In genomic region chr7:141462333-141462821, GRCm38 (mm10) we compare ENCODE assay signal across 9 mouse cellular contexts. TPM values are rescaled to one million over a fixed set of nuclear protein-coding genes. Genes with fewer than 3 reads are reported as not detected.
DNase-seq lines count a peak whose midpoint lies in the region; ATAC-seq and TF ChIP-seq lines count a peak whose summit lies in the region.
"Had no signal": no experiment of that assay in that cellular context is flagged by ENCODE, and none has a peak within 500 bp of the region (broad histone marks: within the 10 kb centered on the region; RNA-seq: fewer than 3 reads in every experiment).

No protein-coding gene starts in this region.

- H3K27me3 ChIP-seq in cerebellum, adult 2 months (ENCODE audit: control insufficient read depth, insufficient read depth, low read length): no peaks in the 10 kb centered on the region
- peaks cover 91% of the 10 kb centered on the region for H3K27me3 ChIP-seq in hindbrain, embryonic 12.5 days
- H3K27me3 ChIP-seq in limb, embryonic 14.5 days (ENCODE audit: control insufficient read depth, insufficient read depth, low read length): peaks cover 46% of the 10 kb centered on the region
- H3K27me3 ChIP-seq in midbrain, postnatal 0 days (ENCODE audit: insufficient read depth, low read length): peaks cover 51% of the 10 kb centered on the region
- H3K27me3 ChIP-seq: CH12.LX had no signal

- no peak for DNase-seq in cerebellum, adult 2 months
- DNase-seq in limb, embryonic 14.5 days (ENCODE audit: low spot score): no peak
- no peak for DNase-seq in midbrain, postnatal 0 days (ENCODE audit: low spot score)

- no peak for ATAC-seq in cerebellum, adult (ENCODE audit: insufficient number of reproducible peaks, low FRiP score, low TSS enrichment)
- ATAC-seq in hindbrain, embryonic 12.5 days (ENCODE audit: low FRiP score): no peak
- ATAC-seq in limb, embryonic 14.5 days (ENCODE audit: low FRiP score, low read depth): no peak
- no peak for ATAC-seq in midbrain, postnatal 0 days (ENCODE audit: low FRiP score)
- no peak for ATAC-seq in CD4-positive, CD25-positive, alpha-beta regulatory T cell, adult 4 months
- ATAC-seq in activated CD4-positive, CD25-positive, alpha-beta regulatory T cell, adult 4 months: no peak

- H3K4me3 ChIP-seq in cerebellum, adult 2 months (replicated peaks; ENCODE audit: insufficient read depth, low read depth, low read length): peak overlapping the region; percentile 32
- peak overlapping the region; percentile 26 for H3K4me3 ChIP-seq in bone marrow, adult 2 months (replicated peaks; ENCODE audit: control insufficient read depth, low read depth, low read length)
- peak overlapping the region; percentile 35; the same call in 1 of the 2 replicates for H3K4me3 ChIP-seq in hindbrain, embryonic 12.5 days
- H3K4me3 ChIP-seq in limb, embryonic 14.5 days (replicated peaks; ENCODE audit: low read length): peak overlapping the region; percentile 36
- peak overlapping the region; percentile 42 for H3K4me3 ChIP-seq in midbrain, postnatal 0 days (ENCODE audit: low read depth, low read length)

- H3K9ac ChIP-seq in hindbrain, embryonic 12.5 days: peak overlapping the region; percentile 54; the same call in 1 of the 2 replicates
- H3K9ac ChIP-seq in limb, embryonic 14.5 days (ENCODE audit: low read depth, low read length, severe bottlenecking): no peak overlapping the region
- no peak overlapping the region for H3K9ac ChIP-seq in midbrain, postnatal 0 days (replicated peaks; ENCODE audit: low read length, poor library complexity, severe bottlenecking)

- H3K36me3 ChIP-seq in hindbrain, embryonic 12.5 days: peaks cover 4% of the 10 kb centered on the region; the same call in 1 of the 2 replicates
- peaks cover 7% of the 10 kb centered on the region for H3K36me3 ChIP-seq in limb, embryonic 14.5 days (ENCODE audit: control insufficient read depth, insufficient read depth, low read length)
- H3K36me3 ChIP-seq in midbrain, postnatal 0 days (ENCODE audit: insufficient read depth, low read length): peaks cover 28% of the 10 kb centered on the region

- peak overlapping the region; percentile 59; the same call in 1 of the 2 replicates for H3K4me2 ChIP-seq in hindbrain, embryonic 12.5 days (replicated peaks)
- no peak overlapping the region; the same call in 1 of the 2 replicates for H3K4me2 ChIP-seq in limb, embryonic 14.5 days (replicated peaks; ENCODE audit: low read depth, low read length, severe bottlenecking)
- peak overlapping the region; percentile 80 for H3K4me2 ChIP-seq in midbrain, postnatal 0 days (ENCODE audit: low read depth, low read length, poor library complexity, severe bottlenecking)

- no peak for TF ChIP-seq CTCF in cerebellum, adult 2 months (IDR thresholded peaks at IDR 0.05; ENCODE audit: borderline replicate concordance, insufficient read depth, low read depth, low read length)
- TF ChIP-seq CTCF in bone marrow, adult 2 months (IDR thresholded peaks at IDR 0.05; ENCODE audit: control insufficient read depth, insufficient read depth, low read length): no peak
- TF ChIP-seq CTCF in midbrain, postnatal 0 days (IDR thresholded peaks at IDR 0.05): no peak

- WGBS in cerebellum, adult 2 months: 37% methylated on average over 5 of the region's 5 CpGs
- WGBS in bone marrow, adult 2 months: 34% methylated on average over 5 of the region's 5 CpGs
- 21% methylated on average over 5 of the region's 5 CpGs for WGBS in hindbrain, embryonic 12.5 days
- 11% methylated on average over 5 of the region's 5 CpGs for WGBS in limb, embryonic 14.5 days
- WGBS in midbrain, postnatal 0 days: 22% methylated on average over 5 of the region's 5 CpGs

- H3K4me1 ChIP-seq in cerebellum, adult 2 months (ENCODE audit: control insufficient read depth, insufficient read depth, low read length): peaks cover 50% of the 10 kb centered on the region
- peaks cover 3% of the 10 kb centered on the region for H3K4me1 ChIP-seq in bone marrow, adult 2 months (ENCODE audit: control insufficient read depth, insufficient read depth, low read length)
- peaks cover 28% of the 10 kb centered on the region for H3K4me1 ChIP-seq in hindbrain, embryonic 12.5 days
- peaks cover 31% of the 10 kb centered on the region for H3K4me1 ChIP-seq in limb, embryonic 14.5 days (ENCODE audit: control insufficient read depth, insufficient read depth, low read length)
- peaks cover 12% of the 10 kb centered on the region; the same call in 1 of the 2 replicates for H3K4me1 ChIP-seq in midbrain, postnatal 0 days (ENCODE audit: insufficient read depth, low read length)

- H3K9me3 ChIP-seq in hindbrain, embryonic 12.5 days (replicated peaks): no peaks in the 10 kb centered on the region
- no peaks in the 10 kb centered on the region for H3K9me3 ChIP-seq in limb, embryonic 14.5 days (ENCODE audit: control insufficient read depth, low read length)
- H3K9me3 ChIP-seq in midbrain, postnatal 0 days (ENCODE audit: low read length): no peaks in the 10 kb centered on the region

- TF ChIP-seq POLR2A in cerebellum, adult 2 months (IDR thresholded peaks at IDR 0.05; ENCODE audit: borderline replicate concordance, insufficient read depth, low read length): no peak
- TF ChIP-seq POLR2A in bone marrow, adult 2 months (IDR thresholded peaks at IDR 0.05; ENCODE audit: borderline replicate concordance, control insufficient read depth, low read depth, low read length): no peak
- no peak for TF ChIP-seq POLR2A in limb, embryonic 14.5 days (IDR thresholded peaks at IDR 0.05; ENCODE audit: borderline replicate concordance, extremely low read depth, insufficient read depth, insufficient read length)

- H3K27ac ChIP-seq in cerebellum, adult 2 months (ENCODE audit: insufficient read depth, low read length): no peak overlapping the region
- H3K27ac ChIP-seq in bone marrow, adult 2 months (ENCODE audit: control insufficient read depth, insufficient read depth, low read depth, low read length, poor library complexity): no peak overlapping the region
- H3K27ac ChIP-seq in hindbrain, embryonic 12.5 days: no peak overlapping the region
- H3K27ac ChIP-seq in limb, embryonic 14.5 days (replicated peaks; ENCODE audit: low read depth, low read length): no peak overlapping the region
- H3K27ac ChIP-seq in midbrain, postnatal 0 days (ENCODE audit: low read depth, low read length): no peak overlapping the region

RNA-seq across cellular contexts. Expression of gene Cracr2b, which starts 1.5 kb away (rescaled TPM):
- polyA plus RNA-seq in cerebellum, adult 2 months (2012; rRNA removed): 8.3 and 10.1 TPM in 2 replicates
- polyA plus RNA-seq in bone marrow, adult 2 months (2011; ENCODE audit: insufficient read depth, insufficient read length, low replicate concordance, missing spikeins): 12.4 and 20.7 TPM in 2 replicates
- polyA plus RNA-seq in hindbrain, embryonic 12.5 days (2016; fragmentation: Nextera tagmentation; extraction: Ambion mirVana): 7.7 and 8.9 TPM in 2 replicates
- polyA plus RNA-seq in limb, embryonic 14.5 days (2012; rRNA removed): 11.9 and 12.1 TPM in 2 replicates
- polyA plus RNA-seq in limb, embryonic 14.5 days (2014; fragmentation: Nextera tagmentation; extraction: Ambion mirVana): 8.3 and 8.8 TPM in 2 replicates
- total RNA-seq in midbrain, postnatal 0 days (2014; rRNA removed): 4.0 and 5.3 TPM in 2 replicates
- polyA plus RNA-seq in midbrain, postnatal 0 days (2015; fragmentation: Nextera tagmentation; extraction: Ambion mirVana): 5.3 and 5.9 TPM in 2 replicates
- not detected for polyA plus RNA-seq in CD4-positive, CD25-positive, alpha-beta regulatory T cell, adult 4 months (2017; shearing (Covaris generic))
- polyA plus RNA-seq in activated CD4-positive, CD25-positive, alpha-beta regulatory T cell, adult 4 months (2017; shearing (Covaris generic)): not detected
- total RNA-seq: CH12.LX had no signal

RNA-seq across cellular contexts. Expression of gene Cd151, which starts 4.8 kb away (rescaled TPM):
- polyA plus RNA-seq in cerebellum, adult 2 months (2012; rRNA removed): 68.7 and 73.9 TPM in 2 replicates
- polyA plus RNA-seq in bone marrow, adult 2 months (2011; ENCODE audit: insufficient read depth, insufficient read length, low replicate concordance, missing spikeins): 22.5 and 34.2 TPM in 2 replicates
- polyA plus RNA-seq in hindbrain, embryonic 12.5 days (2016; fragmentation: Nextera tagmentation; extraction: Ambion mirVana): 14.4 and 17.3 TPM in 2 replicates
- polyA plus RNA-seq in limb, embryonic 14.5 days (2012; rRNA removed): 100 and 125 TPM in 2 replicates
- polyA plus RNA-seq in limb, embryonic 14.5 days (2014; fragmentation: Nextera tagmentation; extraction: Ambion mirVana): 44.2 and 44.4 TPM in 2 replicates
- total RNA-seq in midbrain, postnatal 0 days (2014; rRNA removed): 46.4 and 52.9 TPM in 2 replicates
- 13.6 and 15.0 TPM in 2 replicates for polyA plus RNA-seq in midbrain, postnatal 0 days (2015; fragmentation: Nextera tagmentation; extraction: Ambion mirVana)
- 10 to 100 TPM in 1 of 2 experiments, 1 to 10 TPM in 1; 7.8 to 12.0 TPM for polyA plus RNA-seq in CD4-positive, CD25-positive, alpha-beta regulatory T cell, adult 4 months (2017; shearing (Covaris generic))
- 1 to 10 TPM; 8.3 to 8.7 TPM for polyA plus RNA-seq in activated CD4-positive, CD25-positive, alpha-beta regulatory T cell, adult 4 months (2017; shearing (Covaris generic))

RNA-seq across cellular contexts. Expression of gene Pnpla2, which starts 7.4 kb away (rescaled TPM):
- 46.8 and 51.3 TPM in 2 replicates for polyA plus RNA-seq in cerebellum, adult 2 months (2012; rRNA removed)
- polyA plus RNA-seq in bone marrow, adult 2 months (2011; ENCODE audit: insufficient read depth, insufficient read length, low replicate concordance, missing spikeins): 14.4 and 21.3 TPM in 2 replicates
- polyA plus RNA-seq in hindbrain, embryonic 12.5 days (2016; fragmentation: Nextera tagmentation; extraction: Ambion mirVana): 16.2 and 19.1 TPM in 2 replicates
- polyA plus RNA-seq in limb, embryonic 14.5 days (2012; rRNA removed): 14.8 and 16.4 TPM in 2 replicates
- 14.5 and 14.8 TPM in 2 replicates for polyA plus RNA-seq in limb, embryonic 14.5 days (2014; fragmentation: Nextera tagmentation; extraction: Ambion mirVana)
- 6.5 and 7.0 TPM in 2 replicates for total RNA-seq in midbrain, postnatal 0 days (2014; rRNA removed)
- 22.2 and 24.5 TPM in 2 replicates for polyA plus RNA-seq in midbrain, postnatal 0 days (2015; fragmentation: Nextera tagmentation; extraction: Ambion mirVana)
- 10 to 100 TPM; 66.1 to 92.2 TPM for polyA plus RNA-seq in CD4-positive, CD25-positive, alpha-beta regulatory T cell, adult 4 months (2017; shearing (Covaris generic))
- 10 to 100 TPM; 58.2 to 70.2 TPM for polyA plus RNA-seq in activated CD4-positive, CD25-positive, alpha-beta regulatory T cell, adult 4 months (2017; shearing (Covaris generic))

RNA-seq across cellular contexts. Expression of gene Polr2l, which starts 12.6 kb away (rescaled TPM):
- polyA plus RNA-seq in cerebellum, adult 2 months (2012; rRNA removed): 58.9 and 62.3 TPM in 2 replicates
- 5.0 and 7.9 TPM in 2 replicates for polyA plus RNA-seq in bone marrow, adult 2 months (2011; ENCODE audit: insufficient read depth, insufficient read length, low replicate concordance, missing spikeins)
- 62.0 and 69.0 TPM in 2 replicates for polyA plus RNA-seq in hindbrain, embryonic 12.5 days (2016; fragmentation: Nextera tagmentation; extraction: Ambion mirVana)
- polyA plus RNA-seq in limb, embryonic 14.5 days (2012; rRNA removed): 27.5 and 32.1 TPM in 2 replicates
- polyA plus RNA-seq in limb, embryonic 14.5 days (2014; fragmentation: Nextera tagmentation; extraction: Ambion mirVana): 59.4 and 61.0 TPM in 2 replicates
- 27.0 and 28.9 TPM in 2 replicates for total RNA-seq in midbrain, postnatal 0 days (2014; rRNA removed)
- 77.9 and 78.5 TPM in 2 replicates for polyA plus RNA-seq in midbrain, postnatal 0 days (2015; fragmentation: Nextera tagmentation; extraction: Ambion mirVana)
- 10 to 100 TPM; 19.4 to 20.8 TPM for polyA plus RNA-seq in CD4-positive, CD25-positive, alpha-beta regulatory T cell, adult 4 months (2017; shearing (Covaris generic))
- 10 to 100 TPM; 22.3 to 22.6 TPM for polyA plus RNA-seq in activated CD4-positive, CD25-positive, alpha-beta regulatory T cell, adult 4 months (2017; shearing (Covaris generic))

RNA-seq across cellular contexts. Expression of gene Tspan4, which starts 12.7 kb away (rescaled TPM):
- polyA plus RNA-seq in cerebellum, adult 2 months (2012; rRNA removed): 140 and 162 TPM in 2 replicates
- 13.2 and 16.4 TPM in 2 replicates for polyA plus RNA-seq in bone marrow, adult 2 months (2011; ENCODE audit: insufficient read depth, insufficient read length, low replicate concordance, missing spikeins)
- 30.1 and 31.1 TPM in 2 replicates for polyA plus RNA-seq in hindbrain, embryonic 12.5 days (2016; fragmentation: Nextera tagmentation; extraction: Ambion mirVana)
- polyA plus RNA-seq in limb, embryonic 14.5 days (2012; rRNA removed): 101 and 165 TPM in 2 replicates
- 77.9 and 79.4 TPM in 2 replicates for polyA plus RNA-seq in limb, embryonic 14.5 days (2014; fragmentation: Nextera tagmentation; extraction: Ambion mirVana)
- total RNA-seq in midbrain, postnatal 0 days (2014; rRNA removed): 91.4 and 94.8 TPM in 2 replicates
- polyA plus RNA-seq in midbrain, postnatal 0 days (2015; fragmentation: Nextera tagmentation; extraction: Ambion mirVana): 68.1 and 75.7 TPM in 2 replicates
- polyA plus RNA-seq in CD4-positive, CD25-positive, alpha-beta regulatory T cell, adult 4 months (2017; shearing (Covaris generic)): 1 to 10 TPM; 1.3 to 1.5 TPM
- 1 to 10 TPM; 1.5 to 2.7 TPM for polyA plus RNA-seq in activated CD4-positive, CD25-positive, alpha-beta regulatory T cell, adult 4 months (2017; shearing (Covaris generic))
